Mouse (Mus musculus): ENCODE results near the gene 1700025F22Rik.

DNA sequence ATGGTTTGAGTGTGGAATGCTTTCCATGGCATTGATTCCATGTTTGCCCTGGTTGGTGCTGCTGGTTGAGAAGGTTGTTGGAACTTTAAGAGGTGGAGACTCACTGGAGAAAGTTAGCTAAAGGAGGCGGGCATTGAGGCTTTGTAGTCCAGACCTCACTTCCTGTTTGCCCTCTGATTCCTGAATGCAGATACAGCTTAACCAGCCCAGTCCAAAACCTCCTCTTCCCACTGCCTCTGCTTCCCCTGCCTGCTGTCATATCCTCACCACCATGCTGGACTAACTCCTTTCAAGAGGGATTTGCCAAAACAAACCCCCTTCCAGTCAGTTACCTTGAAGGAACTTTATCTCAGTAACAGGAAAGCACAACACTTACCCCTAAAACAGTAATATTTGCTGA is 27.4 kb upstream of the 1700025F22Rik start:
- TF ChIP-seq CTCF (IDR thresholded peaks at IDR 0.05; ENCODE audit: borderline replicate concordance, control insufficient read depth, extremely low read depth, insufficient read depth, low read length, poor library complexity), result no peak
- no peak for TF ChIP-seq POLR2A (IDR thresholded peaks at IDR 0.05; ENCODE audit: control insufficient read depth, extremely low read depth, insufficient read depth, low read length, poor library complexity)

Data from thymus, adult 2 months (tissue).